Mouse (Mus musculus): ENCODE data around the gene Chmp2b.

DNA sequence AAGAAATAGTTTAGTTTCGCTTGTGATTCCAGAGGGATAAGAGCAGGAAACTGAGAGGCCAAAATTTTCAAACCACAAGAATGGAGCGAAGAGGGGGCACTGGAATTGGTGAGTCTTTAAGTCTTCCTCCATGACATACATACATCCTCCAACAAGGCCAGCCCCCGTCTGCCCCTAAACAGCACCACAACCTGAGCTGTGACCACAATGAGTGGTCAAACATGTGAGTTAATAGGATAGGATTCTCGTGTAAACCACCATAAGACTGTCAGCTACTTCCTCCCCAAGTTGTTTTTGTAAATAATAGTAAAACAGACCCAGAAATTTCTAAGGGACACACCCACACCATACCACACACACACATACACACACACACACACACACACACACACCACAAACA, 6.3 kb upstream of the Chmp2b start:
- no peak for TF ChIP-seq CTCF (IDR thresholded peaks at IDR 0.05; ENCODE audit: low read depth)
- TF ChIP-seq EP300 (IDR thresholded peaks at IDR 0.05; ENCODE audit: low read depth): no peak
